Mouse (Mus musculus) thymus, postnatal 10 days (tissue): Measurements from ENCODE around the gene Rad54l.

Experiments
- DNase-seq, 2 experiments: peaks; one replicate each; pipeline ENCODE4 v3.0.0; 2021; ENCODE audit warnings: low spot score in 2 of 2

Rad54l gene

DNA sequence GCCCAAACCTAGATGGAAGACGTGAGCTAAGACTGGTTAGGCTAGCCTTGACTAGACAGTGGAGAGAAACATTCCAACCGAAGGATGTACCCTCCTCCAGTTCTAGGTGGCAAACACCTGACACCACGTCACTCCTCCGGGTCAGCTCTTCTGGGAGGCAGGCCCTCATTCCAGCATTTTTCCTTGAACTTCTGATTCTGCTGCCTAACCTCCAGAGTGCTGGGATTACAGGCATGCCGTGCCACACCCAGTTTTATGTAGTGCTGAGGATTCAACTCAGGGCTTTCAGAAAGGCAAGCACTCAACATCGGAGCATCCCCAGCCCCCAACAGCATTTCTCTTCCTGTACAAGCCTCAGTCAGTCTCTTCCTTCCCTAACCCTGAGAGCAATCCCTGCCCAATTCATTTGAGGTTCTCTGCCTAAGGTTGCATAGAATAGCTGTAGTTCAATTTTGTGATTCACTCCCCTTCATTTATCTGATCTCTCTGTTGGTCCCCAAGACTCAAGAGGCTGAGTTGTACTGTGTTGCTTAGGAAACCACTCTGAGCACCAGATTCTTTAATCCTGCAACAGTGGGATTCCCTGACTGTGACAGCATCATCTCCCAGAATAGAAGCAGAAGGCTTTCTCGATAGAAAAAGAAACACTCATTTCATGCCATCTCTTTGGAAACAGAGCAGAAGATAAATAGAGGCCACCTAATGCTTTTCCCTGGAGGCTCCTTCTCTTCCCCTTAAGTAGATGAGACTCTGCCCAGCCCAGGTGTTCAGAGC is 17.5 kb upstream of the Rad54l start:
- DNase-seq = no peak

DNA sequence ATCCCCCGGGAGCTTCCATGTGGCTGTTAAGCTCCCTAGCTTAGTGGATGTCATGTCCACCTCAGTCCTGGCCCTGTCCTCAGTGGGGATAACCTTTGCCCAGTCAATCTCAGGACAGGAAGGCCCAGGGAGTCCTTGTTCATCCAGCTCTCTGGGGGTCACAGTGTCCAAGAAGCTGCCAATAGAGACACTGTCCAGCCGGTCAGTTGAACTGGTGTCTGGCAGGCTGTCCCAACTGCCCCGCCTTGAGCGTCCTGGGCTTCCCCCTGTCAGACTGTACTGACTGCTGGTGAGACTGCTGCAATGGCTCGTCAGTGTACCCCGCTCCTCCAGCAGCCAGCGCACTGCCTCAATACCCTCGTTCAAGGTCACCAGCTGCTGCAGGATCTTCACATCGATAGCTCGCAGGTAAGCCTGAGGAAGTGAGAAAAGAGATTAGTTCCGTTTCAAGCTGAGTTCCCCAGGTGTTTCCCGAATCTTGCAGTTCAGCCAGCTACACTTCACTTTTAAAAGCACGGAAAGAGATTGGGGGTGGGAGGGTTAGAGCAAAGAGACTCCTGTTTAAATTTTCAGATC is 14.0 kb upstream of the Rad54l start:
- no peak for DNase-seq

DNA sequence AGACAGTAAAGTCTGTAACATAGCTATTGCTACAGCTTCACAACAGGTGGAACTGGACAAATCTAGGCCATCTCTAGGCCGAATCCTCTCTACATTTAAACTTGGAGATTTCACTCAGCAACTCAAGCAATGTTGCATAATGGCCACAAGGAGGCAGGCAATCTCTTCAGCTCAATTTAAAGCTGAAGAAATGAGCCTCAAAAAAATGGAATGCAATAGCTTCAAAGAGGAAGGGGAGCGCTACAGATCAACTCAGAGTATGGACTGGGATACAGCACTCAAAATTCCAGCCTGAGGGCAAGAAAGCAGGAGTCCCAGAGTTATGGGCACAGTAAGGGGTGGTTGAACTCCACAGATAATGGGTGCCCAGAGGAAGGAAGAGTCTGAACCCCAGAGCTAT is 11.5 kb upstream of the Rad54l start:
- DNase-seq = peak in 1 of 2 experiments; percentile 19

DNA sequence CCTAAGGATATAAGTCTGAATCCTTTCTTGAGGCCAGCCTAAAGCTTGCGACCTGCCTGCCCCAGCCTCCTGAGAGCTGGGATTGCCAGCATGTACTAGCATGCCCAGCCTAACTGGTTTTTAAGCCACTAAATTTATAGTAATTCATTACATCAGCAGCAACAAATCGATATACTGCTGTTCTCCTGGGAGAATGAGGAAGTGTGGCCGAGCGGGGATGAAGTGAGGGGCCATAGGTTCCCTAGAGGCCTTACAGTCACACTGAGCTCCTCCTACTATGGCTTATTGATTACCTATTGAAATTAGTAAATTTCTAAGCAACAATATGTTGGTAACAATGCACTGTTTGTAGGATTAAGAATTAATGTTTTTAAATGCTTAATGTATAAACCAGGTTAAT is 9.6 kb upstream of the Rad54l start:
- no peak for DNase-seq

DNA sequence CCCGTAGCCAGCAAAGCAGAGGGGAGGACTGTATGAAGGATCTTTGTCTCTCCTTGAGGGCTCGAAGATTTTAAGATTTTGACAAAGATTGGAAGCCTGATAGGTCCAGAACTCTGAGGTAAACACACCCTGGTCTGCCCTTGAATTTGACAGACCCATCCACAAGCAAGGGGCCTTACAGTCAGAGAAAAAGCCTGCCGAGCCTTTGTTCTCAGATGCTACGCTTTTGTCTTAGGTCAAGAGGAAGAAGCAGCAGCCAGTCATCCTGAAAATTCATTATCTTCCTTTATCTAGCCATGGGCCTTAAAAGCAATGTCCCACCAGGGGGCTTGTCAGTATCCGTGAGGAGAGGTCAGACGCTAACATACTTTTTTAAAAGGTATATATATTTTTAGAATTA is 4.5 kb upstream of the Rad54l start:
- no peak for DNase-seq

DNA sequence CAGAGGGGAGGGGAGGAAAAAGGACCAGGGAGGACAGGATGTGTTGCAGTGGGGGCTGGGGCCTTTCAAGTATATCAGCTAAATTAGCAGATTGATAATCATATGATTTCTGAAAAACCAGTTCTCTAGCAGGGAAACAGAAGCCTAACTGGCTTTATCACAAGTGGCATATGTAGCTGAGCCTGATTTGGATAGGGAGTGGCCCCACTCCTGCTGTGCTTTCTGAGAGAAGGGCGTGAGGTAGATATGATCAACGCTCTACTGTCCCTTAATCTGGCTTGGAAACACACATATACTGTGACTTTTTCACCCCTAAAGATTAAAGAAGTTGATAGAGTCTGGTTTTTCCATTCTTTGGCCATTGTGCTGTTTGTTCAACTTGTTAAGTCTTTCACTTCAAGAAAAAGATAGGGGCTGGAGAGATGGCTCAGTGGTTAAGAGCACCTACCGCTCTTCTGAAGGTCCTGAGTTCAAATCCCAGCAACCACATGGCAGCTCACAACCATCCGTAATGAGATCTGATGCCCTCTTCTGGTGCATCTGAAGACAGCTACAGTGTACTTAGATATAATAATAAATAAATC is 2.4 kb upstream of the Rad54l start:
- DNase-seq = no peak

DNA sequence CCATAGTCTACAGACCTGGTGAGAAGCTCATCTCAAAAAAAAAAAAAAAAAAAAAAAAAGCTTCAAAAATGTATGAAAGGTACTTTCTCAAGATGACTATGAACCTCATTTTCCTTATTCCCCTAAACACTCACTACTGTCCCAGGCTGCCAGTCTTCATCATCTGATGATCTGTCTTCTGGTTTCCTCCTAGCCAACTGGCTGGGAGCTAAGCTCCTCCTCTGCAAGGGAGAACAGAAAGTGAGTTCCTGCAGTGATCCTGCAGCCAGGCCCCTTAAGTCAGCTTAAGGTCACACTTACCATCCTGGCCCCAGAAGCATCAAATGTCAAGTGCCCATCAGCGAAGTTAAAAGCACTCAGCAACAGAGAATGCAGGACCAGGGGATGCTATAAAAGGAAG is 728 bp downstream of the Rad54l start:
- DNase-seq = no peak

DNA sequence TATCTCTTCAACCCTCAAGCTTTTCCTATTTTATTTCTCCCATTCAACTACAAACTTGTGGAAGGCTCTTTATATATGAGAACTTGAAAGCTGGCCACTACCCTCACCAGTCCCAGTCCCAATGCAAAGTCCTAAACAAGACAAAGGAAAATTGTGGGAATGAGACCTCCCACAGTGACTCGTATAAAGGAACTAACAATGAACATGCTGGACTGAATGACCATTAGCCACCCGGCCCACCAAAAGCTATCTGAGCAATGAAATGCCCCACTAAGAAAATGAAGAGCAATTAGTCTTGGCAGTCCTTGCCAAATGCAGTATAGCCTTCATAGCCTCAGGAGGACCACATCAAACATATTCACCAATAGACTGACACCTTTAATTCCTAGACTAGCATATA is 12.0 kb downstream of the Rad54l start:
- DNase-seq = no peak

DNA sequence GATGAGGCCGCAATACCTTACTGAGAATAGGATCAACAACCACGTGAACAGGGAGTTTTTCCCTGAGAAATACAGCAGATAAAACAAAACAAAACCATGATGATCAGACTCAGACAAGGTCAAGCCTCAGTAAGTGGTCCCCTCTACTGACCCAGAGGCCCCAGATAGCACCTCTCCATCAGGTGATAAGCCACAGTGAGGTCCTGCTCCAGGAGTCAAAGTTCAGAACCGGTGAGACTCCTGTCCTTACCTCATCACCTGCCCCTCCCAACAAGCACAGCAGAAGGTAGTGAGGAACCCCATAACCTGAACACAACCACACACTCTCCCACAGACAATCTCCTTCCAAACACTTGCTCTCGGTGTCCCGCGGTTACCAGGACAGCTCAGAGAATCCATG is 12.8 kb downstream of the Rad54l start:
- no peak for DNase-seq

DNA sequence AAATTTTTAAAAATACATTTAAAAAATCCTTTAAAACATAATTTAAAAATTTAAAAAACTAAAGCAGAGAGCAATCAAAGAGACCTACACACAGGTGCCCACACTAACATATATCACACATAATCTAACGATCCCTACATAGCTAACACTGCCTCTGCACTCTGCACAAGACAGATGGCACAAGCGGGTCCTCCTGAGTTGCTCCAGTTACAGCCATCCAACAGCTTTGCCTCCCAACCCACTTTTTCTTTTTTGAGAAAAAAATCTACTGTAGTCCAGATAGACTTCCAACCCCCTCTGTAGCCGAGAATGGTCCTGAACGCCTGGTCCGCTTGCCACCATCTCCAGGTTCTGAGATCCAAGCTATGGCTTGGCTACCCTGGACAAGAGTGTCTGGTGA is 18.2 kb downstream of the Rad54l start:
- no peak for DNase-seq

DNA sequence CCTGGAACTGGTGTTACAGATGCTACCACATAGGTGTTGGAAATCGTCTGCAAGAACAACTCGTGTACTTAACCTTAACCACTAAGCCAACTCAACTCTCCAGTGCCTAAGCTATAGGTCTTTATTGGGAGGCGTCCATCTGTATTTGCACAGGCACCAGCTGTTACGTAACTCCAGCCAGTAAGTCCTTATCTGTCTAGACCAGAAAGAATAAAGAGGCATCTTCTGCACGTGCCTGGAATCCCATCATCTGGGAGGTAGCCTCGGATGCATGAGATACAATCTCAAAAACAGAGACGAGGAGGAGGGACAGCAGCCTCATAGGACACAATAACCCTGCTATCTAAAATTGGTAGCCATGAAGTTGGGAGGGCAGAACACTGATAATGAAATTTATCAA is 22.5 kb downstream of the Rad54l start:
- no peak for DNase-seq

DNA sequence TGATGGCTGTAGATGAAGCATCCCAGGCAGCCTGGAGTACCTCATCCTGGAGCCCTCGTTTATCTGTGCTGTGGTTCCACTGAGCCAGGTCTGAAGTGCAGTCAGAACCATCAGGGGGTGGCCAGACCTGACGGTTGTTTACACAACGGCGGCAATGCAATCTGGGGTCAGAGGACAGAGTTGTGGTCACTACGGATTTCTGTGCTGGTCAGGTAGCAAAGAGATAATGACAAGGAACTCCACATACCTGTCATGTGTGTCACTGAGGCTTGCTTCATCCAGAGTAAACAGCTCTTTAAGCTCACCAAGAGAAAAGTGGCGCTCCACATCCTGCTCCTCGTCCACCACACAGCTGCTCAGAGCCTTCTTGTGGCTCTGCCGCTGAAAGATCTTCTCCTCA is 26.3 kb downstream of the Rad54l start:
- DNase-seq = no peak

DNA sequence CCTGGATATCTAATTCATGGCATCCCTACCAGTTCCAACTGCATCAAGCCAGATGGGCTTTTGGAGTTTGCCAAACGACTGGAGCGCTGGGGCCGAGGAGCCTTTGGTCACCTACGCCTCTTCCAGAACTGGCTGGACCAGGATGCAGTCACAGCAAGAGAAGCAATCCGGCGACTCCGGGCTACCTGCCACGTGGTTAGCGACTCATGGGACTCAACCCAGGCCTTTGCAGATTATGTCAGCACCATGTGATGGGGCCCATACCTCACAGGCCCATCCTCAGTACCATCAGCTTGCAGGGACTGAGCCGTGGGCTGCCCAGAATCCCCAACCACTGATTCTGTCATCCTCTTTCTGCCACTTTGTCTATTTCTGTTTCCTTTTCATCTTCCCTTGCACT is 27.2 kb downstream of the Rad54l start:
- no peak for DNase-seq

DNA sequence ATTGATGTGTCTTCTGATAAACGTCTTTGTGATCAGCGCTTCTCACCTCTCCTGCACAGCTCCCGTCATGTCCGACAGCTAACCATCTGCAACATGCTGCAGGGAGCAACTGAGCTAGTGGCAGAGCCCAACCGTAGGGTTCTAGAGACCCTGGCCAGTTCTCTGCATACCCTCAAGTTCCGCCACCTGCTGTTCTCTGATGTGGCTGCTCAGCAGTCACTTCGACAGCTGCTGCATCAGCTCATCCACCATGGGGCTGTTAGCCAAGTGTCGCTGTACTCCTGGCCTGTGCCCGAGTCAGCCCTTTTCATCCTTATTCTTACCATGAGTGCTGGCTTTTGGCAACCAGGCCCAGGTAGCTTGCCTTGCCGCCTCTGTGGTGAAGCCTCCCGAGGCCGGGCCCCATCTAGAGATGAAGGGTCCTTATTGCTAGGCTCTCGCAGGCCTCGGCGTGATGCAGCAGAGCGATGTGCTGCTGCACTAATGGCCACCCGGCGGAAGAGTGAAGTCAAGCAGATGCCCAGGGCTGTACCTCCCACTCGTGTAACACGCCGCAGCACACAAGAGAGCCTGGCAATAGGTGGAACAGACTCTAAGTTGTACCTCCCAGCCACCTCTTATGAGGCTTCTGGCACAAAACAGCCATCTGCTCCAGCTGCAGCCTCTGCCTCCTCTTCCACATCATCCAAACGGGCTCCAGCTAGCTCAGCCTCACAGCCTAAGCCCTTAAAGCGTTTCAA is 34.8 kb downstream of the Rad54l start:
- DNase-seq = no peak

DNA sequence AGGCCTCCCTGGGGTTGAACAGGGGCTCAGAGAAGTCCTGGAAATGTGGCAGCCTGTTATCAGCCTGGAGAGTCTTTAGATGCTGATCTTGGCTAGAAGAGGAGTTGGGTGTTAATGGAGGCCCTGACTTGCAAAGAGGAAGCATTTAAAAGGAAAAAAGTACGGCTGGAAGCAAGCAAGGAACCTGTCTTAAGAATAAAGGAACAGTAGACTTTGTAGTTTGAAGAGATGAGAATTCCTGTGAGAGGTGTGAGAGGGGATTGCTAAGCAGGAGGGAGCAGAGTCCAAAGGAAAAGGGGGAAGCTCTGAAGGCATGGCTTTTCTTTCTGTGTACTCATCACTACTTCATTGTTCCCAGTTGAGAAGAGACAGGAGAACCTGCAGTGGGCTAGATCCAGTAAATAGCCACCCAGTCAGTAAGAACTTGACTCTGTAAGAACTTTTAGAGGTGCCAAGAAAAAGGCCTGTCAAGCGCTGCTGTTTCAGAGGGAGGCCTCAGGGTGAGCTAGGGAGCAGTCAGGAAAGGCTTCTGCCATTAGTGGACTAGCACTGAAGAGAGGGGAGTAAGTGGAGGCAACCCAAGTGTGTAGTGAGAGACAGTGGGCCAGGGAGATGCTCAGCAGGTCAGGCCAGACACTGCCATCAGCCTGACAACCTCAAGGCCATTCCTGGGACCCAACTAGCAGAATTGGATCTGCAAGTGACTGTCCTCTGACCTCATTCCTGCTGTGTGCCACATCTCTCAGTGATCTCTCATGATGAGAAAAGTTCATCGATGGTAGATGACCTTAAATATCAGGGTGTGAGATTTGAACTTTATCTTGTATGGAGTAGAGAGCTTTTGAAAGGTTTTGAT is 46.0 kb downstream of the Rad54l start:
- DNase-seq = no peak

DNA sequence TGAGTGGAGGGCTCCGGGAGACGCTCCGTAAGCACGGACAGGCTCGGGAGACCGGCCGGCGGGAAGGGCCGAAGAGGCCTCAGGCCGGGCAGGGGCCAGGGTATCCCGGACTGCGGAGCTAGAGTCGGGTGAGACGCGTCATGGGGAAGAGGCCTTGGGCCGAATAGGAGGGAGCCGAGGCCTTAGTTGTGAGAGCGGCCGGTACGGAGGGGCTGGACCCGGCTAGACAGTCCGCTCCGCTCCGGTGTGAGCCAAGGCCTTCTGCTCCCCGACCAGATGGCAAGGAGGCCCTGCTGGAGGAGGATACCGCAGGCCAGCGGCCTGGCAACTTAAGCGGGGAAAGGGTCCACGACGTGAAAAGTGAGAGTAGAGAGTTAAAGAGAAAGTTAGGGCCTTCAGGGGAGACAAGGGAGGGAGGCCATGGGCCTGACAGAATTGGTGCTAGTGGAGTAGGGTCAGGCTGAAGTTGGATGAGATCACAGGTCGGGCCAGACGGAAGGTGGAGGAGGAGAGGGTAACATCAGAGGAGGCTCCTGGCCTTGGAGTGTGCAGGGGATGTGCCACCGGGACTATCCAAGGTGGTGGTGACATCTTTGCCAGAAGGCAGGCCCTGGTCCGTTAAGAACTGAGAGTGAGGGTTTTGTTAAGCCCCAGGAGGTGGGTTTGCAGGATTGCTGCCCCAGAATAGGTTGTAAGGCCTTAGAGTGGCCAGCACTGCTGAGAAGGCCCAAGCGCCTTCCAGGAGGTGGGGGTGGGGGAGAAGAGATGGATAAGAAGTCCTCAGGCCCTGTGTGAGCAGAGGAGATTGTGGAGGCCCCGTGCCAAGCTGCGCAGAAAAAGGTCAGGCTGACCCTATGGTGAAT is 46.9 kb downstream of the Rad54l start:
- DNase-seq = peak; percentile 17 to 28

DNA sequence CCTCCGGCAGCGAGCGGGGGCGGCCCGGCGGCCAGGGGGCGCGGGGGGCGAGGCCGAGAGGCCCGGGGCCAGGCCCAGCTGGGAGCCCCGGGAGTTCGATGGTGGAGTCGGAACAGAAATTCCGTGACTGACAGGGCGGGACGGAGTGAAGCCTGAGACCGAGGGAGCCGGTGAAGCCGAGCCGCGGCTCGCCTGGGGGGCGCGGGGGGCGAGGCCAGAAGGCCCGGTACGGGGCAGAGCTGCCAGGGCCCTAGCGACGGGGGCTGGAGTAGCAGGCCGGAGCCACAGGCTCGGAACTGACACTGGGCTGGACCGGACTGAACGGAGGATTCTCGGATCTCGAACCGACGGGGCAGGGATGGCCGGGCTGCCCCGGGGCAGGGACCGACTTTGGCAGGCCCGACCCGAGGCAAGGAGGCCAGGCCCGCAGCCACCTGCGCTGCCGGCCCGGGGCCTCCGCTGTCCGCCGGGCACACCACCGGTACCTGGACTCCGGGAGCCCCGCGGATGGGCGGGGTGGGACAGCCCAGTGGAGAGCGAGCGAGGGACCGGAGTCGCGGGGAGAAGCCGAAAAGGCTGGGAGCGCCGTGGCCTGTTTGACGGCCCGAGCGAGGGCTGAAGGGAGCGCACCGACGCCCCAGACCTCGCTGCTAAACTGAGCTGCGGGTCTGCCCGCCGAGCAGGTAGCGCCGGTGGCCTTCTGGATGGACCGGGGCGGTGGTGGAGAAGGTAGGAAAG is 47.7 kb downstream of the Rad54l start:
- peak; percentile 65 for DNase-seq

DNA sequence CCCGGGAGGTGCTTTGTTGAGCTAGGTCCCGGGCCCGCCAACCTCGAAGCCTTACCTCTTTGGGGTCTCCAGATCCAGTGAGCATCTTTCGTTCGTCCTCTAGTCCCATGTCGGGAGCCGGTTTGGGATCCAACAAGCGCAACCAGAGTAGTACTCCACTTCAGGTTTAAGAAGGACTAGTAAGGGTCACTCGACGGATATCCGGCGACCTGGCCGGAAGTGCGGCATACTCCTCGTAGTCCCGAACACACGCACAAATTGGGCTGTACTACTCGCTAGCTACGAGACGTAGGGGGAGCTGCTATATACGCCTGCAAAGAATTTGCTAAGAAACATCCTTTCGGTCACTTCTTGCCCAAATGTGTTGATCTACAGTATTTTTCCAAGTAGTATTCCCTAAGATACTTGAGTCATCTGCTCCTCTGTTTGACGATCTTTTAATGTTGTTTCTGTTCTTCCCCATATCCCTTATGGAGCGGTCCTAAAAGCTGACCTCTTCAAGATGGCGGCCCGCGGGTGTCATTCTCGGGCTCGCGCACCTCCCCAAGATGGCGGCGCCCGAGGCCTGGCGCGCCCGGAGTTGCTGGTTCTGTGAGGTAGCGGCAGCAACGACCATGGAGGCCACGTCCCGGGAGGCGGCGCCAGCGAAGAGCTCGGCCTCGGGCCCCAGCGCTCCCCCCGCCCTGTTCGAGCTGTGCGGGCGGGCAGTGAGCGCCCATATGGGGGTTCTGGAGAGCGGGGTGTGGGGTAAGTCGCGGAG is 48.4 kb downstream of the Rad54l start, which contains the start of the genes Uqcrh and Lrrc41:
Uqcrh (minus strand) TSS at position 211 of the 760 bp plus-strand sequence.
Lrrc41 (plus strand) TSS at position 409 of the 760 bp plus-strand sequence.
- peak; percentile 92 to 94 for DNase-seq

DNA sequence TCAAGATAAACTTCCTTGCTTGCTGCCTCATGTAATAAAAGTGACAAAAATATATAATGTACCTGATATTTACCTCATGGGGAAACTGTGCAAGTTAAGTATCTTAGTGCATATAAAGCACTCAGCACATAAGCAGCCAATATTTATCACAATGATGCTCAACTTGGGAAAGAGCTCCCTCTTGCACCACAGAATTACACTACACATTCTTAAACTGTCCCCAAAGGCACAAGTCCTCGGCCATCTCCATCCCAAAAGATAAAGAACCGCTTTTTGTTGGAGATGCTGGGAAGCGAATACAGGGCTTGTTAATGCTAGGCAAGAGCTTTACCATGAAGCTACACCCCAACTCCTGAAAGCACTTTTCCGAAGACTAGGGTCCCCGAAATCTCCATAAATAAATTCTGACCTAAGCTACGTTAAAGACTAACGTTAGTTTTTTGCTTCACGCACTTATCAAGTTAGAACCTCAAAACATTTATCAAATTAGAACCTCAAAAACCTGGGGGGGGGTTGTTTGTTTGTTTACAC is 49.3 kb downstream of the Rad54l start:
- DNase-seq = no peak
